Mouse (Mus musculus) heart, postnatal 0 days (tissue): ENCODE data around the gene Zfp65.
"Not testable (repeated sequence)": the region's sequence is repeated elsewhere in the genome, so short reads cannot be mapped to it uniquely, and the experiment has no call there.

ENCODE experiments used
- CTCF ChIP-seq: IDR thresholded peaks from 2 replicates; pipeline ENCODE4 v1.5.1; 2016; ENCODE audit warnings: antibody characterized with exemption, control low read depth, low read depth
- EP300 ChIP-seq: IDR thresholded peaks from 2 replicates; pipeline ENCODE4 v1.6.1; 2016; ENCODE audit warnings: antibody characterized with exemption, low read depth

GRCm38 (mm10) chr13:67734391-67734790 lies 5.4 kb upstream of the Zfp65 start:
- TF ChIP-seq CTCF, EP300: not testable (repeated sequence)
